Mouse (Mus musculus) kidney, postnatal 0 days (tissue): ENCODE results near the gene Moap1. TPM values are rescaled to one million over a fixed set of nuclear protein-coding genes. Genes with fewer than 3 reads are reported as not detected.

Experiments used
- ATAC-seq: fragments of 200-750 bp; cut with Nextera tagmentation; replicated peaks from 2 replicates; pipeline ENCODE4 v1.8.0; 2017; ENCODE audit warnings: low read depth, moderate number of reproducible peaks, moderate TSS enrichment, moderate library complexity; ENCODE audit not compliant: low FRiP score
- DNase-seq: peaks from one replicate; pipeline ENCODE4 v3.0.0-alpha.2; 2016; ENCODE audit warnings: low spot score
- H3K27ac ChIP-seq: fragments of 300-500 bp; sonication (generic); 2 replicates; pipeline ENCODE4 v1.5.1; 2014; ENCODE audit warnings: mild to moderate bottlenecking
- H3K27me3 ChIP-seq: fragments of 300-500 bp; sonication (generic); 2 replicates; pipeline ENCODE4 v1.6.1; 2014; ENCODE audit warnings: low read length, mixed read lengths; ENCODE audit not compliant: insufficient read depth
- H3K36me3 ChIP-seq: fragments of 300-500 bp; sonication (generic); 2 replicates; pipeline ENCODE4 v1.6.1; 2014; ENCODE audit warnings: low read length, mixed read lengths; ENCODE audit not compliant: insufficient read depth
- H3K4me1 ChIP-seq: fragments of 300-500 bp; sonication (generic); replicated peaks from 2 replicates; pipeline ENCODE4 v1.6.1; 2014; ENCODE audit warnings: antibody characterized with exemption, low read length, mixed read lengths; ENCODE audit not compliant: insufficient read depth
- H3K4me2 ChIP-seq: fragments of 300-500 bp; sonication (generic); 2 replicates; pipeline ENCODE4 v1.6.1; 2014; ENCODE audit warnings: mild to moderate bottlenecking, low read length, moderate library complexity, mixed read lengths
- H3K4me3 ChIP-seq: fragments of 300-500 bp; sonication (generic); replicated peaks from 2 replicates; pipeline ENCODE4 v1.5.1; 2014; ENCODE audit warnings: low read depth, low read length
- H3K9ac ChIP-seq: fragments of 300-500 bp; sonication (generic); 2 replicates; pipeline ENCODE4 v1.6.1; 2014; ENCODE audit warnings: low read depth, low read length
- H3K9me3 ChIP-seq: fragments of 300-500 bp; sonication (generic); replicated peaks from 2 replicates; pipeline ENCODE4 v1.6.1; 2016; ENCODE audit warnings: low read length, inconsistent platforms, mixed read lengths
- CTCF ChIP-seq: IDR thresholded peaks from 2 replicates; pipeline ENCODE4 v1.5.1; 2016; ENCODE audit warnings: antibody characterized with exemption, low read depth, mild to moderate bottlenecking, moderate library complexity
- WGBS: fragments of 180-500 bp; shearing (Covaris S2); extraction: QIAGEN DNeasy Blood & Tissue Kit; methylation state at CpG from one replicate; pipeline ENCODE4 v1.1.7; 2014; 5-methylcytosine and 5-hydroxymethylcytosine counted together
- polyA plus RNA-seq: library from polyadenylated mRNA; unstranded; fragments of >200 nt; fragmentation: Nextera tagmentation; extraction: Ambion mirVana; gene quantifications from 2 replicates; pipeline ENCODE4 v1.2.1, GENCODE M21; 2015

The Moap1 gene
- polyA plus RNA-seq, 1 experiment from 2014 or later: 13.8 TPM

DNA sequence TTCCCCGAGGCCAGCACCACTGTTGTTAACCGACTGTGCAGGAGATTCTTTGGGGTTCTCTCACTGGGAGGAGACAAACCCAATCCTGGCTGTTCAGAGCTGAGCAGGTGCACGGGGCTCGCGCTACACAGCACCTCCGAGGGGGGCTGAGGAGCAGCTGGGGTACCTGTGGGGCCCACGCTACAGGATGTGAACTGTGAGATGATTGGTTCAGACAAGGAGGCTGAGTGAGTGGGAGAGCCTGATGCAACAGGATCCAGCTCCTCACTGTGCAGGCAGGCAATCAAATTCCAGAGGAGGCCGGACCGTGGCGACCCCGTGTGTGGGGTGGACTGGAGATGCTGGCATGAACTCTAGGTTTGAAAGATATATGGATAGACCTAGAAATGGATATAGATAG is 21.0 kb downstream of the Moap1 start:
- Histone ChIP-seq H3K4me2 (no peak overlapping the region), H3K36me3 (no peaks in the 10 kb centered on the region)
- ATAC-seq: peak; percentile 83

DNA sequence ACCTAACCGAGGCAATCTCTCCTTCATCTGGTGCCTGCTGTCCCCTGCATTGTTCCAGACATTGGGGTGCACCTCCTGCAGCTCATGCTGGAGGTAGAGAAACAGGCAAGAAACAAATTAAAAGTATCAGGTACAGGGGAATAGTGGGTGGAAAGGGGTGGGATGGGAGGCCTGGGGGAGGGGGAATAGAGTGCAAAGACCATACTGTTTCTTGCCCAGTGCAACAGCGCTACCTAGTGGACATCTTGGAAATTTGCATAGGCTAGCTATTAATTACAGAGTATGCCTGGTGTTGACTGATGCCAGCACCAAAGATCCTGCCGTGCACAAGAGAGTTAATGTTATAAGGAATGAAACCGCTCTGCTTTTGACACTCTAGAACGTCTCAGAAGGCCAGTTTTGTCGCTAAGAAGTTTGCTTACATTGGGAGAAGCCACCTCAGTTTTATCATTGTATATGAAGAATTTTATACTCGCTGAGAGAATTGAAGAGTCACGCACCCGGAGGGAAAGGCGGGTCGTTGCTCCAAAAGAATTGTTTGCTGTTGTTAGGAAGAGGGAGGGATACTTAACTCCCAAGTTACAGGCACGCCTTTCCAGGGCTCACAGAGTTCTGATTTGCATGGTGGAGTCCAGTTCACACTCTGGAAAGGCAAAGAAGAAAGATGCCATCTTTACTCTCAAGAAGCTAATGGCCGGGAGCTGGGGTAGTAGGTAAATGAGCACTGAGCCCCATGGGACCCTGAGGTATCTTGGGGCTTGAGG is 23.7 kb downstream of the Moap1 start:
- no peaks in the 10 kb centered on the region for H3K36me3 ChIP-seq
- no peak overlapping the region for H3K27ac ChIP-seq
- H3K9me3 ChIP-seq: no peaks in the 10 kb centered on the region
- no peaks in the 10 kb centered on the region for H3K4me1 ChIP-seq
- DNase-seq: peak; percentile 84
- WGBS: 23% methylated on average over 13 of the region's 13 CpGs
- peak; percentile 93 for TF ChIP-seq CTCF
- peak; percentile 34; the same call in 1 of the 2 replicates for ATAC-seq
- no peak overlapping the region for H3K9ac ChIP-seq
- H3K27me3 ChIP-seq: no peaks in the 10 kb centered on the region
- 0 out of 2 replicates have a peak overlapping the region, but pooled peaks have one; percentile 23 for H3K4me2 ChIP-seq
- H3K4me3 ChIP-seq: no peak overlapping the region

More for the DNA sequence above, 21.0 kb downstream of the Moap1 start:
- no peak overlapping the region for H3K4me3 ChIP-seq
- no peak overlapping the region for H3K27ac ChIP-seq
- H3K4me1 ChIP-seq: no peaks in the 10 kb centered on the region
- H3K9me3 ChIP-seq: no peaks in the 10 kb centered on the region
- DNase-seq: peak; percentile 77
- no peak overlapping the region for H3K9ac ChIP-seq
- 30% methylated on average over 11 of the region's 11 CpGs for WGBS
- H3K27me3 ChIP-seq: no peaks in the 10 kb centered on the region
- TF ChIP-seq CTCF: no peak

DNA sequence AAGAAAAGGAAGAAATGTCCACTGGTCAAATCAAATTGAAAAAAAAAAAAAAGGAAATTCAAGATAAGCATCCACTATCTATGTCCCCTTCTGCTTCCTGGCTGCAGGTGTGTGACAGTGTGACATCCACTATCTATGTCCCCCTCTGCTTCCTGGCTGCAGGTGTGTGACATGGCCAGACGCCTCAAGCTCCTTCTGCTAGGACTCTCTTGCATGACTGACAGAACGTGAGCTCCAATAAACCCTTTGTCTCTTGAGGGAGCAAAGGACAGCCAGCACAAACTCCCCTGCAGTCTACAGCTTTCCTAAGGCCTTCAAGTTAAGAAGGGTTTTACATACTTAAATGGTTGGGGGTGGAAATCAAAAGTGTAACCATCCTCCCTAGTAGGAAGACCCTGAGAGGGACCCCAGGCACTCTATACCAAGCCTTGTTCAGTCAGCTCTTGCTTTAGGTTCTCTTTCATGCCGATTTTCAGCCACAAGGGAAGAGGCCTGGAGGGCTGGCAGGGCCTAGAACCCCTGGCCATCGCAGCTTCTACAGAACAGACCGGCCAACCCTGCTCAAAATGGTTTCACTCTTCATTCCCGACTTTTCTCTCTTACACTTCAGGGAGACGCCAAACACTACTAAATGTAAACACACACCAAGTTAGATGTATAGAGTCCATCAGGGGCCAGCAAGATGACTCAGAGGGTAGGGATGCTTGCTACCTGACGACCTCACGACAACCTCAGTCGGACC is 28.6 kb downstream of the Moap1 start:
- Histone ChIP-seq H3K27ac (no peak overlapping the region), H3K9ac (no peak overlapping the region), H3K9me3 (no peaks in the 10 kb centered on the region), H3K36me3 (no peaks in the 10 kb centered on the region), H3K4me3 (no peak overlapping the region), H3K27me3 (no peaks in the 10 kb centered on the region), H3K4me1 (no peaks in the 10 kb centered on the region), H3K4me2 (no peak overlapping the region)
- 81% methylated on average over 10 of the region's 10 CpGs for WGBS
- no peak for ATAC-seq
- no peak for DNase-seq
- no peak for TF ChIP-seq CTCF

DNA sequence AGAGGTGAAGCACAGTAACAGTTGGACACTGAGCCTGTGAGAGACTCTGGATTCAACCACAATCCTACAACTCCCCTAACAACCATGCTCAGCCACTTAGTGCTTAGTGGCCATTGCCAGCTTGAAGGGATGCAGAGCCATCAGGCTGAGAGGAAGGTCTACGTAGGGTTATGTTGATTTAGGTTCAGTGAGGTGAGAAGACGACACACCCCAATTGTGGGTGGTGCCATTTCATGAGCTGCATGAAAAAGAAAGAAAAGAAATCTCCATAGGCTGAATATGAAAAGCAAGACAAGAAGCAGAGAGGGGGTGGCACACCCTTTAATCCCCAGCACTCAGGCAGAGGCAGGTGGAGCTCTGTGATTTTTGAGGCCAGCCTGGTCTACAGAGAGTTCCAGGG is 29.3 kb downstream of the Moap1 start:
- Histone ChIP-seq H3K36me3 (no peaks in the 10 kb centered on the region), H3K27me3 (no peaks in the 10 kb centered on the region), H3K9ac (no peak overlapping the region), H3K4me3 (no peak overlapping the region), H3K9me3 (no peaks in the 10 kb centered on the region), H3K4me1 (no peaks in the 10 kb centered on the region), H3K4me2 (no peak overlapping the region), H3K27ac (no peak overlapping the region)
- TF ChIP-seq CTCF: no peak
- 49% methylated on average over 2 of the region's 2 CpGs for WGBS
- ATAC-seq (no peak), DNase-seq (no peak)

DNA sequence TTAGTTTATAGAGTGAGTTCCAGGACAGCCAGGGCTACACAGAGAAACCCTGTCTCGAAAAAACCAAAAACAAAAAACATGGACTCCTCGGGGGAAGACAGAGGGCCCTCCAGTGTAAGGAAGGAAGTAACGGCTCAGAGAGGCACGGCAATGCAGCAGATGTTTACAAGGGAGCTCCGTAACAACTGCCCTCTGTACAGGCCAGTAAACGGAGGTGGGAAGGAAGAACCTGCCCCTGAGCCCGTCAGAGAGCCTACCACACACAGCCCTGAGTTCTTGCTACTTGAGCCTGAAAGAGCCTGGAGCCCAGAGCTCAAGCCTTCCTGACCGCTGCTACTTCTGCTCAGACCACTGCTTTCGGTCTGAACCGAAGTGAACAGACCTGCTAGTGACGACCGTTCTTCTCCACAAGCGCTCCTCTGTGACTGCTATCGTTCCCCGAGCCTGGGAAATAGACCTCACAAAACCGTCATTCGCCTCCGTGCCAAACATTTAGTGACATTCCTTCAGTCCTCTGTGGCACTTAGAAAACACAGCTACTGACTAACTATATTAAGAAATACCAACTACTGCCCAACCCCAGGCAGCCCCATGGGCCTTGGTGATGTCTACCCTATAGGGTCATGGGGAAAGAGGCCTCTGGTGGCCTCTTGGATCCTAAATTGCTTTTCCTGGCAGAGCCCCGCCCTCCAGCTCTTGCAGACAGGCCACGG is 30.2 kb downstream of the Moap1 start:
- no peak for TF ChIP-seq CTCF
- Histone ChIP-seq H3K4me2 (no peak overlapping the region), H3K27ac (peak overlapping the region; percentile 19; the same call in 1 of the 2 replicates), H3K4me3 (no peak overlapping the region), H3K4me1 (no peaks in the 10 kb centered on the region), H3K9ac (no peak overlapping the region), H3K36me3 (no peaks in the 10 kb centered on the region), H3K27me3 (no peaks in the 10 kb centered on the region), H3K9me3 (no peaks in the 10 kb centered on the region)
- ATAC-seq (no peak), DNase-seq (no peak)
- 51% methylated on average over 20 of the region's 20 CpGs for WGBS

DNA sequence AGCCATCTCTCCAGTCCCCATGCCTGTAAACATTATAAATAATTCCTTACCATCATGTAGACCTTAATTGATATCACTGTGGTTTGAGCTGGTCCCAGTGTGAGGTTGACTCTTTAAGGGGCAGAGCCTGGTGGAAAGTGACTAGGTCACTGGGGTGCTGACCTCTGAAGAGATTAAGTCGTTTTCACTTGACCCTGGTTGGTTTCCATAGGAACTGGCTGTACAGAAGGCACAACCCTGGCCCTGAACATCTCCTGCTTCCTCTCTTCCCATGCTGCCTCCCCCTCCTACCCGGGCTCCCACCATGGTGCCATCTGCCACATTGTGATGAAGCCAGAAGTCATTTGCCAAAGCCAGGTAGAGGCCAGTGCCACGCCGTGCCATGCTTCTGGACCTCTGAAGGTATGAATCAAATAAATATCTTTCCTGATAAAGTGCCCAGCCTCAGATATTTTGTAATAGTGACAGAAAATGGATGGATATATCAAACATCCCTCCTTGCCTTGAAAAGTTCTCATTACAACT is 32.5 kb downstream of the Moap1 start:
- WGBS: 63% methylated on average over 4 of the region's 4 CpGs
- Histone ChIP-seq H3K4me1 (no peaks in the 10 kb centered on the region), H3K36me3 (no peaks in the 10 kb centered on the region), H3K9ac (no peak overlapping the region), H3K4me3 (no peak overlapping the region), H3K4me2 (no peak overlapping the region), H3K27me3 (no peaks in the 10 kb centered on the region), H3K27ac (no peak overlapping the region), H3K9me3 (no peaks in the 10 kb centered on the region)
- ATAC-seq (no peak), DNase-seq (no peak)
- TF ChIP-seq CTCF: no peak
